Mouse (Mus musculus) lung, adult 2 months (tissue): Measurements from ENCODE around the gene Swi5.
A peak's percentile ranks its signal among the peaks of the same experiment; 100 is the strongest.

Source experiments
- CTCF ChIP-seq: fragments of 200-500 bp; IDR thresholded peaks from 2 replicates; pipeline ENCODE4 v1.5.1; 2011; ENCODE audit warnings: mild to moderate bottlenecking, low read length, control low read depth; ENCODE audit not compliant: insufficient read depth
- POLR2A ChIP-seq: fragments of 200-500 bp; IDR thresholded peaks from 2 replicates; pipeline ENCODE4 v1.6.1; 2011; ENCODE audit warnings: low read depth, mild to moderate bottlenecking, control low read depth, low read length, borderline replicate concordance; ENCODE audit errors: extremely low read depth

DNA sequence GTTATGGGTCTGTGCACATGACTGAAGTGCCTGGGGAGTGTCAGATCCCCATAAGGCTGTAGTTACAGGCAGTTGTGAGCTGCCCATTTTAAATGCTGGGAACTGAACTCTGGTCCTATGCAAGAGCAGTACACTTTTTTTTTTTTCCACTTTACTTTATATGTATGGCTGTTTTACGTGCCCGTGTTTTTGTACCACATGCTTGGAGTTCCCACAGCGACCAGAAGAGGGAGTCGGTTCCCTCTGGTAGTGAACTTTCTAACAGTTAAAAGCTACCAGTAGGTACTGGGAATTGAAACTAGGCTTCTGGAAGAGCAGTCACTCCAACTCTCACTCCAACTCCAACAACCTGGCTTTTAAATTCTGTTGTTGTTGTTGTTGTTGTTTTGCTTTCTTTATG is 27.2 kb downstream of the Swi5 start:
- TF ChIP-seq CTCF: peak; percentile 34; the same call in 1 of the 2 replicates
- no peak for TF ChIP-seq POLR2A
